Mouse (Mus musculus) CH12.LX (cell line): ENCODE results near the gene Tescl. TPM values are rescaled to one million over a fixed set of nuclear protein-coding genes. Genes with fewer than 3 reads are reported as not detected.

Source experiments
- DNase-seq: peaks from one replicate; pipeline ENCODE4 v3.0.0-alpha.2; 2013; ENCODE audit errors: extremely low read depth
- H3K27ac ChIP-seq: 2 replicates; pipeline ENCODE4 v1.5.1; 2012; ENCODE audit warnings: low read depth, mild to moderate bottlenecking, control low read depth, moderate library complexity; ENCODE audit not compliant: insufficient read depth
- H3K27me3 ChIP-seq: replicated peaks from 2 replicates; pipeline ENCODE3; 2012; ENCODE audit warnings: inconsistent platforms
- H3K36me3 ChIP-seq, 2 experiments: replicated peaks in 1 of 2; 2 replicates each; pipeline versions ENCODE3 to v1.6.1; 2012; ENCODE audit warnings: inconsistent platforms in 1 of 2, low read length in 1 of 2, mild to moderate bottlenecking in 1 of 2, mixed read lengths in 1 of 2, moderate library complexity in 1 of 2; ENCODE audit not compliant: control insufficient read depth in 1 of 2, insufficient read depth in 1 of 2
- H3K4me1 ChIP-seq, 2 experiments: 2 replicates each; pipeline ENCODE4 v1.6.1; 2012; ENCODE audit warnings: inconsistent platforms in 1 of 2, moderate library complexity in 1 of 2; ENCODE audit not compliant: insufficient read depth in 2 of 2, control insufficient read depth in 1 of 2
- H3K4me2 ChIP-seq: 2 replicates; pipeline ENCODE4 v1.6.1; 2012; ENCODE audit warnings: low read depth, mild to moderate bottlenecking, control low read depth; ENCODE audit not compliant: poor library complexity, insufficient read depth, severe bottlenecking
- H3K4me3 ChIP-seq, 3 experiments: fragments of 150-350 bp in 1 of 3; sonication (generic) in 1 of 3; replicated peaks in 1 of 3; 2 replicates each; pipeline versions ENCODE3 to v1.5.1; 2011 to 2012; ENCODE audit warnings: low read depth in 2 of 3, low read length in 2 of 3, mild to moderate bottlenecking in 2 of 3, moderate library complexity in 2 of 3, control low read depth in 1 of 3, improper control_type of control experiment in 1 of 3, inconsistent platforms in 1 of 3, mixed read lengths in 1 of 3; ENCODE audit not compliant: poor library complexity in 1 of 3
- H3K79me2 ChIP-seq: replicated peaks from 2 replicates; pipeline ENCODE4 v1.6.1; 2012; ENCODE audit warnings: mild to moderate bottlenecking, moderate library complexity; ENCODE audit not compliant: control insufficient read depth, poor library complexity, insufficient read depth, severe bottlenecking; ENCODE audit errors: extremely low read depth
- H3K9ac ChIP-seq: 2 replicates; pipeline ENCODE4 v1.6.1; 2012; ENCODE audit warnings: low read depth, mild to moderate bottlenecking, control low read depth, moderate library complexity; ENCODE audit not compliant: insufficient read depth
- H3K9me3 ChIP-seq: replicated peaks from 2 replicates; pipeline ENCODE3; 2012; ENCODE audit warnings: low read length, inconsistent platforms, mixed read lengths
- BHLHE40 ChIP-seq: IDR thresholded peaks from 2 replicates; pipeline ENCODE4 v1.6.1; 2011; ENCODE audit warnings: mild to moderate bottlenecking, low read depth, low read length, improper control_type of control experiment
- CHD1 ChIP-seq: IDR thresholded peaks from 2 replicates; pipeline ENCODE4 v1.6.1; 2012; ENCODE audit warnings: low read depth, low read length, improper control_type of control experiment, inconsistent platforms
- CHD2 ChIP-seq: IDR thresholded peaks from 2 replicates; pipeline ENCODE4 v1.6.1; 2011; ENCODE audit warnings: low read length, improper control_type of control experiment
- ELF1 ChIP-seq: IDR thresholded peaks from 2 replicates; pipeline ENCODE4 v1.6.1; 2014; ENCODE audit warnings: low read depth, mild to moderate bottlenecking, inconsistent platforms, low read length, improper control_type of control experiment
- ETS1 ChIP-seq: conservative IDR thresholded peaks from 2 replicates; pipeline ENCODE4 v1.6.1; 2012; ENCODE audit warnings: low read depth, mild to moderate bottlenecking, inconsistent platforms, low read length, improper control_type of control experiment, moderate library complexity
- HCFC1 ChIP-seq: IDR thresholded peaks from 2 replicates; pipeline ENCODE4 v1.6.1; 2012; ENCODE audit warnings: low read depth, mild to moderate bottlenecking, inconsistent platforms, low read length, improper control_type of control experiment
- JUN ChIP-seq: IDR thresholded peaks from 2 replicates; pipeline ENCODE4 v1.6.1; 2011; ENCODE audit warnings: low read depth, mild to moderate bottlenecking, low read length, improper control_type of control experiment, moderate library complexity; ENCODE audit not compliant: insufficient read depth
- MAX ChIP-seq: IDR thresholded peaks from 2 replicates; pipeline ENCODE4 v1.6.1; 2011; ENCODE audit warnings: low read length, improper control_type of control experiment
- MAZ ChIP-seq: IDR thresholded peaks from 2 replicates; pipeline ENCODE4 v1.6.1; 2012; ENCODE audit warnings: low read depth, mild to moderate bottlenecking, inconsistent platforms, low read length, improper control_type of control experiment, moderate library complexity
- MEF2A ChIP-seq: IDR thresholded peaks from 2 replicates; pipeline ENCODE4 v1.6.1; 2014; ENCODE audit warnings: low read depth, mild to moderate bottlenecking, inconsistent platforms, low read length, improper control_type of control experiment, borderline replicate concordance
- MXI1 ChIP-seq: IDR thresholded peaks from 2 replicates; pipeline ENCODE4 v1.6.1; 2011; ENCODE audit warnings: mild to moderate bottlenecking, low read depth, low read length, improper control_type of control experiment
- NRF1 ChIP-seq: IDR thresholded peaks from 2 replicates; pipeline ENCODE4 v1.6.1; 2014; ENCODE audit warnings: low read depth, mild to moderate bottlenecking, inconsistent platforms, low read length, improper control_type of control experiment, moderate library complexity
- POLR2A ChIP-seq: IDR thresholded peaks from 2 replicates; pipeline ENCODE4 v1.6.1; 2011; ENCODE audit warnings: low read depth, mild to moderate bottlenecking, improper control_type of control experiment, low read length
- RAD21 ChIP-seq: IDR thresholded peaks from 2 replicates; pipeline ENCODE4 v1.6.1; 2011; ENCODE audit warnings: low read depth, mild to moderate bottlenecking, low read length, improper control_type of control experiment, moderate library complexity
- TBP ChIP-seq: conservative IDR thresholded peaks from 2 replicates; pipeline ENCODE4 v1.6.1; 2011; ENCODE audit warnings: low read depth, low read length, improper control_type of control experiment
- UBTF ChIP-seq: IDR thresholded peaks from 2 replicates; pipeline ENCODE4 v1.6.1; 2012; ENCODE audit warnings: low read depth, mild to moderate bottlenecking, inconsistent platforms, low read length, improper control_type of control experiment, moderate library complexity
- USF2 ChIP-seq: conservative IDR thresholded peaks from 2 replicates; pipeline ENCODE4 v1.6.1; 2011; ENCODE audit warnings: low read depth, low read length, improper control_type of control experiment
- ZKSCAN1 ChIP-seq: IDR thresholded peaks from 2 replicates; pipeline ENCODE4 v1.6.1; 2012; ENCODE audit warnings: low read depth, inconsistent platforms, low read length, improper control_type of control experiment, borderline replicate concordance
- ZMIZ1 ChIP-seq: IDR thresholded peaks from 2 replicates; pipeline ENCODE4 v1.6.1; 2012; ENCODE audit warnings: low read depth, mild to moderate bottlenecking, inconsistent platforms, low read length, improper control_type of control experiment
- ZNF384 ChIP-seq: IDR thresholded peaks from 2 replicates; pipeline ENCODE4 v1.6.1; 2012; ENCODE audit warnings: low read depth, low read length, improper control_type of control experiment, inconsistent platforms
- dilution Hi-C: fragments of 300-500 bp; cut with MboI; formaldehyde crosslinking; loops from 2 replicates; pipeline ENCODE4 v1.14.3; 2020; ENCODE audit warnings: low sequenced_read_pairs; ENCODE audit not compliant: extremely low pct_unique_long_range_greater_than_20kb, extremely low pct_ligation_motif_present
- in situ Hi-C: fragments of 300-500 bp; cut with MboI; formaldehyde crosslinking; loops from 3 replicates; pipeline ENCODE4 v1.14.3; 2019; ENCODE audit warnings: low sequenced_read_pairs, low pct_ligation_motif_present, low pct_unique_long_range_greater_than_20kb, mixed read lengths
- polyA plus RNA-seq: library from polyadenylated mRNA; unstranded; fragments of >175 nt; gene quantifications from 2 replicates; pipeline ENCODE4 v1.2.1, GENCODE M21; 2012; ENCODE audit warnings: low read depth; ENCODE audit not compliant: insufficient read length
- total RNA-seq, 2 experiments: library from RNA; depleted of rRNA; stranded (reverse); fragments of 300-350 nt in 1 of 2; fragments of >200 nt in 1 of 2; gene quantifications; 2 replicates each; pipeline ENCODE4 v1.2.3; 2012 to 2014

Tescl gene
- total and polyA plus RNA-seq, 3 experiments: not detected

DNA sequence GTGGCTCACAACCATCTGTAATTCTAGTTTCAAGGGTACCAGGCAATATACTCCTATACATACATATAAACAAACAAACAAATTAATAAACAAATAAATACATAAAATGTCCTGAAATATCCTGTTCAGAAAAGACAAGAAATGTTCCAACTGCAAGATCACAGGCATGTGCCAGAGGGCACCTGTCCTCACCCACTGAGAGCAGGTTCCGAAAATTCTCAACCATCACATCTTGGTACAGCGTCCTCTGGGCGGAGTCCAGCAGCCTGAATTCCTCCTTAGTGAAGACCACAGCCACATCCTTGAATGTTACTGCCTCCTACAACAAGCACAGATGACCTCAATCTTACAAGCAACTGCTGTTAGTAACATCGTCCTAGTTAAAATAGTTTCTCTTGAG lies 39.0 kb downstream of the Tescl start:
- TF ChIP-seq MXI1 (no peak), ZNF384 (no peak), MAZ (no peak), ETS1 (no peak), BHLHE40 (no peak), POLR2A (no peak), TBP (no peak), MEF2A (no peak), NRF1 (no peak), ELF1 (no peak), JUN (no peak), CHD2 (no peak), CHD1 (no peak), MAX (no peak)
- dilution Hi-C loops: no loop called here
- no peak for DNase-seq
- Histone ChIP-seq H3K36me3 (peaks cover 9 to 71% of the 10 kb centered on the region in 2 experiments), H3K4me2 (no peak overlapping the region), H3K27me3 (no peaks in the 10 kb centered on the region), H3K79me2 (no peaks in the 10 kb centered on the region), H3K4me3 (no peak overlapping the region), H3K9ac (no peak overlapping the region), H3K27ac (no peak overlapping the region), H3K4me1 (peaks cover 0 to 5% of the 10 kb centered on the region in 2 experiments; a peak in 1 of 4 replicates), H3K9me3 (no peaks in the 10 kb centered on the region)
- in situ Hi-C loops: loop anchor here (10.0 kb wide), 1 partner anchor 140 kb away; no protein-coding TSS in a partner anchor

DNA sequence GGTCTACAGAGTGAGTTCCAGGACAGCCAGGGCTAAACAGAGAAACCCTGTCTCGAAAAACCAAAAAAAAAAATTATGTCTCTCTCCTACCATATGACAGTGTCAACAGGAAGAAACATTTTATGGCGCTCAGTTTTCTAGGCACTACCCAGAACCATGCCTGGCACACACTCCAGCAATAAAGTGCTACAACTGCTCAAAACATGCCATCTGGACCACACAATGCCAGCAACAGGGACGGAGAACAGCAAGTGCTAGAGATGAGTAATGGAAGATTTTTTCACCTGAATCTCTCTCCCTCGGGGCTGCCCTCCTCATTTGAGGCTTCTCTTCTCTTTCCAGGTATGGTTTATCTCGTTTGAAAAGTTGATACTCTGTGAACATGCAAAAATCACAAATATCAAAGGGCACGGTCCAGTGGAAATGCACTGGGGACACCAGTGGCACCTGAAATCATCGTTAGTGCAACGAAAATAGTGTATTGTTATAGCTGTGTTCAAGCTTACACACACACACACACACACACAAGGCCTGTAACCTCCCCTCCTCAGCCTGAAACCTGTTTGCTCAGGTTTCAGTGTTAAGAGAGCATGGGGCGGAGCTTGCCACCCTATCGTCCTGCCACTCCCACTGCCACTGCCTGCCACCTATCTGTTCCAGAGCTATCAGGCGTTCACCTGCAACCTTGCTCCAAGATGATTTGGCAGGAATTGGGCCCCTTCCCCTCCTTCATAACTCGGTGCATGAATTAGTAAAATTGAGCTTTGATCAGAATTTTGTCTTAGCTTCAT lies 40.5 kb downstream of the Tescl start:
- DNase-seq: no peak
- H3K4me1 ChIP-seq: peaks cover 0 to 5% of the 10 kb centered on the region in 2 experiments; a peak in 1 of 4 replicates
- H3K4me3 ChIP-seq: no peak overlapping the region
- no peaks in the 10 kb centered on the region for H3K79me2 ChIP-seq
- in situ Hi-C loops (loop anchor here (10.0 kb wide), 1 partner anchor 138 kb away; no protein-coding TSS in a partner anchor), dilution Hi-C loops (no loop called here)
- no peaks in the 10 kb centered on the region for H3K9me3 ChIP-seq
- no peaks in the 10 kb centered on the region for H3K27me3 ChIP-seq
- H3K36me3 ChIP-seq: peaks cover 9 to 64% of the 10 kb centered on the region in 2 experiments
- TF ChIP-seq ZMIZ1 (no peak), UBTF (no peak), USF2 (no peak), NRF1 (no peak), ZKSCAN1 (no peak), HCFC1 (no peak), RAD21 (no peak)
- no peak overlapping the region for H3K4me2 ChIP-seq
- no peak overlapping the region for H3K27ac ChIP-seq
- H3K9ac ChIP-seq: no peak overlapping the region
